Mouse (Mus musculus): ENCODE data around the gene Arrdc1. TPM values are rescaled to one million over a fixed set of nuclear protein-coding genes. Genes with fewer than 3 reads are reported as not detected.

Gene Arrdc1
- total RNA-seq, 2 experiments from 2014 or later = 11.1 to 12.3 TPM

Small RNAs within 50 kb of the gene (microRNA-seq; reads per million reads assigned to microRNA genes)
- 0 reads per million in 2 experiments for gene Gm22875

Other genes with a start within 250 kb of the Arrdc1 start
- under 1 TPM; 0.34 to 0.37 TPM for gene Cacna1b, start 172.1 kb downstream of the Arrdc1 start, total RNA-seq (2021)
- gene Ehmt1, start 15.6 kb downstream of the Arrdc1 start, total RNA-seq (2021) = 10 to 100 TPM; 51.2 to 57.9 TPM
- gene Zmynd19, start 14.5 kb upstream of the Arrdc1 start, total RNA-seq (2021) = 10 to 100 TPM; 19.7 to 24.2 TPM
- 1 to 10 TPM; 4.9 to 7.3 TPM for gene Dph7, start 27.1 kb upstream of the Arrdc1 start, total RNA-seq (2021)
- 10 to 100 TPM; 87.3 to 88.0 TPM for gene Mrpl41, start 39.8 kb upstream of the Arrdc1 start, total RNA-seq (2021)
- 10 to 100 TPM; 19.5 to 20.5 TPM for gene Pnpla7, start 40.8 kb upstream of the Arrdc1 start, total RNA-seq (2021)
- gene Nsmf, start 119.1 kb upstream of the Arrdc1 start, total RNA-seq (2021) = 10 to 100 TPM; 37.5 to 39.1 TPM
- not detected for gene Entpd8, start 145.1 kb upstream of the Arrdc1 start, total RNA-seq (2021)
- not detected for gene Noxa1, start 159.9 kb upstream of the Arrdc1 start, total RNA-seq (2021)
- 10 to 100 TPM; 23.9 to 25.1 TPM for gene Nrarp, start 245.5 kb upstream of the Arrdc1 start, total RNA-seq (2021)